Mouse (Mus musculus): ENCODE results near the gene Tmem53.

DNA sequence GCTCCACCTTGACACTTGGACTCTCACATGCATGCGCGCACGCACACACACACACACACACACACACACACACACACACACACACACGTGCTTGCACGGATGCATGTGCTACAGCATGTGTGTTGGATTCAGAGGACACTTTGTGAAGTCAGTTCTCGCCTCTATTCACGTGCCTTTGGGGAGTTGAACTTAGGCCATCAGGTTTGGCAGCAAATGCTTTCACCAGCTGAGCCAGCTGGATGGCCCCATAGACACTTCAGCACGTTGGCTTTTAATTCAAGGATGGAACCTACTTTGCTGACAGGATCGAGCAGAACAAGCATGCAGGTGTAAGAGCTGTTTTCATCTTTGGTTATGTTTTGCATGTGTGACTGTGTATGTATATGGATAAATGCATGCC is 29.9 kb upstream of the Tmem53 start:
- TF ChIP-seq CTCF (IDR thresholded peaks at IDR 0.05; ENCODE audit: low read depth, low read length): no peak
- no peak for TF ChIP-seq POLR2A (IDR thresholded peaks at IDR 0.05; ENCODE audit: extremely low read depth, insufficient read depth, low read length)

All from liver, adult 2 months (tissue).